Mouse (Mus musculus) embryonic fibroblast, embryonic 13.5 days (primary cell): ENCODE results near the gene Lin54. TPM values are rescaled to one million over a fixed set of nuclear protein-coding genes. Genes with fewer than 3 reads are reported as not detected.
A peak's percentile ranks its signal among the peaks of the same experiment; 100 is the strongest.

Source experiments
- H3K27ac ChIP-seq: 2 replicates; pipeline ENCODE4 v1.5.1; 2012; ENCODE audit warnings: low read length, control low read depth, inconsistent platforms; ENCODE audit not compliant: insufficient read depth
- H3K4me1 ChIP-seq: 2 replicates; pipeline ENCODE4 v1.6.1; 2011; ENCODE audit warnings: low read length; ENCODE audit not compliant: control insufficient read depth, insufficient read depth
- H3K4me3 ChIP-seq: 2 replicates; pipeline ENCODE4 v1.5.1; 2011; ENCODE audit warnings: mild to moderate bottlenecking, control low read depth, low read length; ENCODE audit not compliant: insufficient read depth
- CTCF ChIP-seq: IDR thresholded peaks from 2 replicates; pipeline ENCODE4 v1.5.1; 2011; ENCODE audit warnings: mild to moderate bottlenecking, control low read depth, low read length, moderate library complexity, borderline replicate concordance; ENCODE audit not compliant: insufficient read depth
- POLR2A ChIP-seq: IDR thresholded peaks from 2 replicates; pipeline ENCODE4 v1.6.1; 2011; ENCODE audit warnings: low read depth, mild to moderate bottlenecking, control low read depth, low read length, moderate library complexity
- polyA plus RNA-seq: library from polyadenylated mRNA; stranded (reverse); fragments of >200 nt; gene quantifications from 2 replicates; pipeline ENCODE4 v1.2.4, GENCODE M21; 2011; ENCODE audit warnings: low read depth; ENCODE audit not compliant: missing spikeins, insufficient read length

The Lin54 gene
- polyA plus RNA-seq, 1 experiment = 23.8 TPM

DNA sequence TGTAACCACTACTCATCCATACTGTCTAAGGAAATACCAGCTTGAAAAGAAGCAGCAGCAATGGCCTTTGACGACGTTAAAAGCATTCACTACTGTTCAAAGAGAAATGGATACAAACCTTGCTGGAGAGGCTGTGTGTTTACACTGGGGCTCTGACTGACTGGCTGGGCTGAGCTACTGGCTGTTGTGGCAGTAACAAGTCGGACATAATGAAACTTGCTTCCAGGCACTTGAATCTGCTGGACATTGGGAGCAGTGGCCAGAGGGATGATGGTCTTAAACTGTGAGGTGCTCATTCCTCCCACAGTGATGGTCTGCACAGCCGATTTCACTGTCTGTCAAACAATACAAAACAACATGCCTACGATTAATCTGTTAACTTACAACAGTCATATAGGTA lies 41.0 kb downstream of the Lin54 start:
- H3K4me1 ChIP-seq = no peaks in the 10 kb centered on the region
- TF ChIP-seq POLR2A (no peak), CTCF (no peak)
- H3K27ac ChIP-seq = no peak overlapping the region
- no peak overlapping the region for H3K4me3 ChIP-seq

DNA sequence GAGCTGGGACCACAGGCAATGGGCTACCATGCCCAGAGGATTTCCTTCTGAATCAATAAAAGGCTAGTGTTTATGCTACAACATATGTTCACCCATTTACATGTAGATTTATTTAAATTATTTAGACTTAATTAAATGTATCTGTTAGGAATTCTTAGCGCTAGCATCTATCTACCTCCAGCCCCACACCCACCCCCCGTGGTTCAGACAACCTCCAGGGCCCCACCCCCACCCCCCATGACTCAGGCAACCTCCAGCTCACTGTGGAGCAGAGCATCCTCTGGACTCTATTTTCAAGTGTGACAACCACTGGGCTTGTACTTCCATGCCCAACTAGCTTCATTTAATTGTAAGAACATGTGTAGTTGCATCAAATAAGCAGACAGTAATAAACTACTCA lies 48.6 kb downstream of the Lin54 start:
- TF ChIP-seq CTCF (no peak), POLR2A (no peak)
- Histone ChIP-seq H3K4me3 (no peak overlapping the region), H3K27ac (no peak overlapping the region), H3K4me1 (no peaks in the 10 kb centered on the region)

- Histone ChIP-seq H3K4me3 (no peak overlapping the region), H3K4me1 (no peaks in the 10 kb centered on the region), H3K27ac (no peak overlapping the region)
- TF ChIP-seq CTCF = no peak
- TF ChIP-seq POLR2A = no peak
Measured at GRCm38 (mm10) chr5:100438796-100439195, 61.6 kb downstream of the Lin54 start.

- Histone ChIP-seq H3K4me3 (no peak overlapping the region), H3K4me1 (no peaks in the 10 kb centered on the region), H3K27ac (no peak overlapping the region)
- TF ChIP-seq POLR2A = no peak
- no peak for TF ChIP-seq CTCF
Measured at GRCm38 (mm10) chr5:100437917-100438316, 62.5 kb downstream of the Lin54 start.

DNA sequence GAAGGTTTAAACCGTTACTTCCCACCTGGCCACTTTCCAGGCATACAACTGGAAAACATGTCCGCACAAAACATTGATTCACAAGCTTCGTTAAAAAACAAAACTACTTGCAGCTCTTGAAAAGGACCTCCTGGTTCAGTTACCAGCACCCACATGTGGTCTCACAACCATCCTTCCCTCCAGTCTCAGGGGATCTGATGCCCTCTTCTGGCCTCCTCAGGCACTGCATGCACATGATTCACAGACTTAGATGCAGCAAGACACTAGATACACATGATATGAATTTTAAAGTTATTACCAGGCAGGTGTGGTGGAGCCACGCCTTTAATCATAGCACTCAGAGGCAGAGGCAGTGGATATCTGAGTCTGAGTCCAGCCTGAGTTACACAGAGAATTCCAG lies 63.4 kb downstream of the Lin54 start:
- no peak overlapping the region for H3K4me3 ChIP-seq
- 0 out of 2 replicates have a peak, but pooled peaks have one; percentile 2 for TF ChIP-seq CTCF
- TF ChIP-seq POLR2A = no peak
- no peak overlapping the region for H3K27ac ChIP-seq
- H3K4me1 ChIP-seq = no peaks in the 10 kb centered on the region

DNA sequence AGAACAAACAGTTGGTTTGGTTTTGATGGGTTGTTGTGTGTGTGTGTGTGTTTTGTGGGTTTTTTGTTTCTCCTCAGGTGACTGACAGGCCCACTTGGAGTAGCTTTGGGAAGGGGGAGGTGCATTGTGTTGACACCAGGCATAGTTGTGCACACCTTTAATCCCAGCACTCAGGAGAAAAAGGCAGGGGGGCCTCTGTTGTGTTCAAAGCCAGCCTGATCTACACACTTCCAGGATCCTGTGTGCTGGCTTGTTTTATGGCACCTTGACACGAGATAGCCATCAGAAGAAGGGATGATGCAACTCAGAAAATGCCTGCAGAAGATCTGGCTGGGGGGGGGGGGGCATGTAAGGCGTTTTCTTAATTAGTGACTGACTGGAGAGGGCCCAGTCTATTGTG lies 69.5 kb downstream of the Lin54 start:
- Histone ChIP-seq H3K4me1 (no peaks in the 10 kb centered on the region), H3K27ac (no peak overlapping the region), H3K4me3 (no peak overlapping the region)
- TF ChIP-seq CTCF (no peak), POLR2A (no peak)

DNA sequence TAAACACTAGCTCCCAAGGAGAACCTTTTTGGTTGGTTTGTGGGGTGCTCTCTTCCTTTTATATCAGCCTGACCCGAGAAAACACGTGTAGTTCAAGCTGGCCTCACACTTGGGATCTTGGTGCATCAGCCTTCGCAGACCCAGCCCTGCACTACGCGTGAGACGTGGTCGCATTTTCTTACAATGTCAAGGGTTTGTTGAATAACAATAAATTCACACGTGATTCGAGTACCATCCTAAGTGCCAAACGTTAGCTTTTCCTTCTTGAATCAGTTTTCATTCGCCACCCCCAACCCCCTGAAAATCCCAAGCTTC lies 70.4 kb downstream of the Lin54 start:
- Histone ChIP-seq H3K4me1 (no peaks in the 10 kb centered on the region), H3K27ac (peak overlapping the region; percentile 85), H3K4me3 (peak overlapping the region; percentile 66)
- no peak; the same call in 1 of the 2 replicates for TF ChIP-seq POLR2A
- TF ChIP-seq CTCF = no peak

- peak; percentile 97 for TF ChIP-seq POLR2A
- TF ChIP-seq CTCF = no peak
- Histone ChIP-seq H3K27ac (peak overlapping the region; percentile 85), H3K4me3 (peak overlapping the region; percentile 66), H3K4me1 (no peaks in the 10 kb centered on the region)
Measured at GRCm38 (mm10) chr5:100429344-100430075, 70.9 kb downstream of the Lin54 start.

DNA sequence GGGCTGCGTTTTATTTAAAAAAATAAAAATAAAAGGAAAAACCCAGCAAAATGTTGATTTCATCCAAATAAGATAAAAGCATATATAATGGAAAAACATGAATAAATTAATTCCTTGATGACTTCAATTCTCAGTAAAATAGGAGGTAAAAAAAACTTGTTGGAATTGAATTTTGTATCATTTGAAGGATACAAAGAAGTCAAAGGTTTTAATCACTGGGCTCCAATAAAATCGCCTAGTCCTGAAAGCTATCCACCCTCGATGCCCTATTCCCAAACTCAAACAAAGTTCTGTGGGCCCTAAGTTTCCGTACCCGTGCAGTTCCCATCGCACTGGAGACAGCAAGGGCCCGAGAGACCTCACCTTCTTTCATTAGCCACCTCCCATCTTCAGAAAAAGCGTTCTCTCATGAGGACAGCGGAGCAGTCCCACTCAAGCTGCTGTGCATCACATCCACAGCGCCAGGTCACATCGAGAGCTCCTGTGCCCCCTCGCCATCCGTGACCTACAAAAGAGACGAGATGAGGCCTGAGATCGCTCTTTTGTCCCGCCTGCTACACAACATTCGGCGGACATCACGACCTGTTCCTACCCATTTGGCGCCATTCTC lies 71.6 kb downstream of the Lin54 start:
- peak overlapping the region; percentile 63 for H3K4me3 ChIP-seq
- TF ChIP-seq POLR2A = no peak
- no peaks in the 10 kb centered on the region; the same call in 1 of the 2 replicates for H3K4me1 ChIP-seq

GRCm38 (mm10) chr5:100428031-100428733 lies 72.3 kb downstream of the Lin54 start:
- H3K4me3 ChIP-seq = peak overlapping the region; percentile 63
- TF ChIP-seq POLR2A (0 out of 2 replicates have a peak, but pooled peaks have one; percentile 19), CTCF (no peak)
- no peak overlapping the region for H3K27ac ChIP-seq
- H3K4me1 ChIP-seq = no peaks in the 10 kb centered on the region; the same call in none of the 2 replicates

More for the DNA sequence above, 71.6 kb downstream of the Lin54 start:
- H3K27ac ChIP-seq = peak overlapping the region; percentile 52
